Mouse (Mus musculus) neural tube, embryonic 15.5 days (tissue): ENCODE results near the gene Gtf2a1. TPM values are rescaled to one million over a fixed set of nuclear protein-coding genes. Genes with fewer than 3 reads are reported as not detected.
"Not testable (repeated sequence)": the region's sequence is repeated elsewhere in the genome, so short reads cannot be mapped to it uniquely, and the experiment has no call there.

ENCODE experiments used
- ATAC-seq: fragments of 200-750 bp; cut with Nextera tagmentation; 2 replicates; pipeline ENCODE4 v1.8.0; 2017; ENCODE audit warnings: mild to moderate bottlenecking, moderate TSS enrichment, moderate library complexity; ENCODE audit not compliant: low FRiP score
- H3K27ac ChIP-seq: fragments of 300-500 bp; sonication (generic); replicated peaks from 2 replicates; pipeline ENCODE4 v1.5.1; 2015; ENCODE audit warnings: mild to moderate bottlenecking, inconsistent platforms
- H3K27me3 ChIP-seq: fragments of 300-500 bp; sonication (generic); replicated peaks from 2 replicates; pipeline ENCODE4 v1.6.1; 2015; ENCODE audit warnings: inconsistent platforms
- H3K36me3 ChIP-seq: fragments of 300-500 bp; sonication (generic); 2 replicates; pipeline ENCODE4 v1.6.1; 2015; ENCODE audit warnings: inconsistent platforms
- H3K4me1 ChIP-seq: fragments of 300-500 bp; sonication (generic); 2 replicates; pipeline ENCODE4 v1.6.1; 2015; ENCODE audit warnings: inconsistent platforms
- H3K4me2 ChIP-seq: fragments of 300-500 bp; sonication (generic); 2 replicates; pipeline ENCODE4 v1.6.1; 2015; ENCODE audit warnings: inconsistent platforms, mild to moderate bottlenecking, moderate library complexity
- H3K4me3 ChIP-seq: fragments of 300-500 bp; sonication (generic); replicated peaks from 2 replicates; pipeline ENCODE4 v1.5.1; 2015; ENCODE audit warnings: mild to moderate bottlenecking, inconsistent platforms
- H3K9ac ChIP-seq: fragments of 300-500 bp; sonication (generic); replicated peaks from 2 replicates; pipeline ENCODE4 v1.6.1; 2015; ENCODE audit warnings: mild to moderate bottlenecking, inconsistent platforms
- H3K9me3 ChIP-seq: fragments of 300-500 bp; sonication (generic); replicated peaks from 2 replicates; pipeline ENCODE4 v1.6.1; 2016; ENCODE audit warnings: inconsistent platforms
- WGBS: fragments of 180-500 bp; shearing (Covaris S2); methylation state at CpG from one replicate; pipeline ENCODE4 v1.1.7; 2015; ENCODE audit warnings: mixed read lengths; 5-methylcytosine and 5-hydroxymethylcytosine counted together
- polyA plus RNA-seq: library from polyadenylated mRNA; unstranded; fragments of >200 nt; fragmentation: Nextera tagmentation; extraction: Ambion mirVana; gene quantifications from 2 replicates; pipeline ENCODE4 v1.2.1, GENCODE M21; 2015

The Gtf2a1 gene
- polyA plus RNA-seq, 1 experiment from 2014 or later: 54.9 TPM

DNA sequence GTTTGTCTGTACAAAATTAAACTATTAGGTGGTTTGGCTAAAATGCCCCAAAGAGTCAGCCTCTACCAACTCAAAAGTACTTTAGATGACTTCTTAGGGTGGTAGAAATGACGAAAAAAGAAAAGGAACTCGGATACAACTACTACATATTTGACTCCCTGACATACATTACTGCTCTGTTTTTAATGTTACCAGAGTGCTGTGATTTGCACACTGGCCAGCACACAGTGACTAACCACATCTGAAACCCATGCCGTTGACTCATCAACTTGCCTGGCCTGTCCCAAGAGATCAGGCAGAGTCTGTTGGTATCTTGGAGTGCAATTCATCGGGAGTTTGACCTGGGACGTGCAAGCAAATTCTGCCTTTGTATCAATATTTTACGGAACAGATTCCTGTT is 429 bp upstream of the Gtf2a1 start:
- Histone ChIP-seq H3K4me3 (peak overlapping the region; percentile 82), H3K27me3 (no peaks in the 10 kb centered on the region), H3K9me3 (no peaks in the 10 kb centered on the region), H3K4me1 (peaks cover 17% of the 10 kb centered on the region), H3K9ac (peak overlapping the region; percentile 84), H3K27ac (peak overlapping the region; percentile 100), H3K36me3 (0 out of 2 replicates have a peak, but pooled peaks cover 2% of the 10 kb centered on the region), H3K4me2 (peak overlapping the region; percentile 72)
- no peak for ATAC-seq
- WGBS: 27% methylated on average over 6 of the region's 6 CpGs

DNA sequence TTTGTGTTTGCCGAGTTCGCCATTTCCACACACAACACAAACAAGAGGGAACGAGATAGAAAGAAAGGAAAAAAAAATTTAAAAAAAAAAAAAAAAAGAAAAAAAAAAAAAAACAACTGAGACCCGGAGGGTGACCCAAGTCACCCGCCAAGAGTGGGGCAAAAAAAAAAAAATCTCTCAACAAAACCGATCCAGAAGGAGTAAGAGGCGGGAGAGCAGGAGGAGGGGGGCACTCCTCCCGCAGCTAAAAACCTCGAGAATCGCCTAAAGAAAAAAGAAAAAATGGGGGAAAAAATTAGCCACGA is 793 bp downstream of the Gtf2a1 start:
- no peaks in the 10 kb centered on the region for H3K27me3 ChIP-seq
- ATAC-seq: no peak
- 0% methylated on average over 10 of the region's 11 CpGs for WGBS
- H3K27ac ChIP-seq: peak overlapping the region; percentile 100
- peak overlapping the region; percentile 60 for H3K4me2 ChIP-seq
- H3K4me1 ChIP-seq: peaks cover 24% of the 10 kb centered on the region
- peak overlapping the region; percentile 100 for H3K9ac ChIP-seq
- peaks cover 8% of the 10 kb centered on the region for H3K36me3 ChIP-seq
- H3K4me3 ChIP-seq: peak overlapping the region; percentile 82
- H3K9me3 ChIP-seq: no peaks in the 10 kb centered on the region

GRCm38 (mm10) chr12:91588670-91589541 is 1.4 kb downstream of the Gtf2a1 start:
- H3K9ac ChIP-seq: peak overlapping the region; percentile 100
- peaks cover 8% of the 10 kb centered on the region for H3K36me3 ChIP-seq
- peak overlapping the region; percentile 60 for H3K4me2 ChIP-seq
- no peaks in the 10 kb centered on the region for H3K9me3 ChIP-seq
- H3K4me3 ChIP-seq: peak overlapping the region; percentile 82
- H3K27ac ChIP-seq: peak overlapping the region; percentile 100
- peak; percentile 14; the same call in 1 of the 2 replicates for ATAC-seq
- no peaks in the 10 kb centered on the region for H3K27me3 ChIP-seq
- WGBS: under 1% methylated on average over 64 of the region's 83 CpGs
- peaks cover 30% of the 10 kb centered on the region for H3K4me1 ChIP-seq

- ATAC-seq: peak; percentile 90
- Histone ChIP-seq H3K9ac (peak overlapping the region; percentile 100), H3K4me3 (peak overlapping the region; percentile 82), H3K4me2 (peak overlapping the region; percentile 60), H3K9me3 (no peaks in the 10 kb centered on the region), H3K27me3 (no peaks in the 10 kb centered on the region), H3K36me3 (peaks cover 8% of the 10 kb centered on the region), H3K4me1 (peaks cover 34% of the 10 kb centered on the region), H3K27ac (peak overlapping the region; percentile 100)
- under 1% methylated on average over 32 of the region's 32 CpGs for WGBS
Observed at GRCm38 (mm10) chr12:91588176-91588669, 2.1 kb downstream of the Gtf2a1 start.

GRCm38 (mm10) chr12:91587491-91588033 is 2.7 kb downstream of the Gtf2a1 start:
- Histone ChIP-seq H3K27me3 (no peaks in the 10 kb centered on the region), H3K9ac (peak overlapping the region; percentile 100), H3K36me3 (peaks cover 9% of the 10 kb centered on the region), H3K4me2 (peak overlapping the region; percentile 60), H3K4me3 (peak overlapping the region; percentile 82), H3K4me1 (peaks cover 39% of the 10 kb centered on the region), H3K9me3 (no peaks in the 10 kb centered on the region), H3K27ac (peak overlapping the region; percentile 100)
- no peak for ATAC-seq
- 4% methylated on average over 5 of the region's 5 CpGs for WGBS

DNA sequence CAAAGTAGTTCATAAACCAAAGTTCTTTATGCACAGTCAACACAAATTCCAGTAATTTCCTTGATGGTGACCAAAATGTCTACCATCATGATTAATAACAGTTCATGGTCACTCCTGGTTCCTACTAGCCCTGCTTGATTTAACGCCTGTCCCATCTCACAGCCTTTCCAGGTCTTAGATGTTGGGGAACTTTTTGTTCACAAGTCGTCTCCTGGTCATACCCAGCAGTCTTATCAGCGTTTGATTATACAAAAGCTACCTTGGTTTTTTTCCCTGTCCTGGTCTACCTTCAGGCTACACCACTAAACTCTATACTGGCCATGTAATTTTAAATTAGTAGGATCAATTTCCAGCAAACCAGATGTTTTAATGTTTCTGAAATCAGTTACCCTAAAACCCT is 3.2 kb downstream of the Gtf2a1 start:
- no peak for ATAC-seq
- Histone ChIP-seq H3K27me3 (no peaks in the 10 kb centered on the region), H3K36me3 (peaks cover 10% of the 10 kb centered on the region), H3K4me1 (peaks cover 42% of the 10 kb centered on the region), H3K9me3 (no peaks in the 10 kb centered on the region), H3K4me2 (peak overlapping the region; percentile 60), H3K4me3 (peak overlapping the region; percentile 82), H3K9ac (peak overlapping the region; percentile 100), H3K27ac (peak overlapping the region; percentile 100)
- 36% methylated on average over 3 of the region's 3 CpGs for WGBS

- whole genome bisulfite sequencing: 92% methylated on average over 4 of the region's 4 CpGs
- H3K9ac ChIP-seq, H3K9me3 ChIP-seq, H3K27me3 ChIP-seq, H3K4me3 ChIP-seq, ATAC-seq, H3K27ac ChIP-seq, H3K4me2 ChIP-seq: not testable (repeated sequence)
- Histone ChIP-seq H3K36me3 (peaks cover 13% of the 10 kb centered on the region), H3K4me1 (peaks cover 35% of the 10 kb centered on the region)
Observed at GRCm38 (mm10) chr12:91585815-91586214, 4.5 kb downstream of the Gtf2a1 start.

- Histone ChIP-seq H3K9ac (no peak overlapping the region), H3K4me3 (no peak overlapping the region), H3K27ac (no peak overlapping the region), H3K36me3 (peaks cover 13% of the 10 kb centered on the region), H3K9me3 (no peaks in the 10 kb centered on the region), H3K4me2 (no peak overlapping the region), H3K4me1 (peaks cover 34% of the 10 kb centered on the region), H3K27me3 (no peaks in the 10 kb centered on the region)
- 95% methylated on average over 3 of the region's 3 CpGs for WGBS
- no peak for ATAC-seq
Observed at GRCm38 (mm10) chr12:91585206-91585605, 5.1 kb downstream of the Gtf2a1 start.

DNA sequence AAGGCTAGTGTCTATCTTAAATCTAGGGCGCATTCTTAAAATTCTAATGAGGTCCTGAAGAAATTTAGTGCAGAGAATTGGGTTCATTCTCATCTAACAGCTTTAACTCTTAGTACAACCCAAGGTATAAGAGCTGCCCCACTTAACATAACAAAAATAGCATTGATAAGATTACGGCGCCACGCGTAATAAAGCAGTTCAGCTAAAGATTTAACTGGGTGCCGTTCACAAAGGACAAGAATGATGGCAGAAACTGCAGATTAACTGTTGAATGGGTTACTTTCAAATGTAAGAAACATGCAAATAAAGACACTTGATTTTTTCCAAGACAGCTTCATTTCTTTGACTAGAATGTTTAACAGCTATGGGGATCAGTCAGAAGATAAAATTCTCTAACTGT is 6.9 kb downstream of the Gtf2a1 start:
- H3K27me3 ChIP-seq: no peaks in the 10 kb centered on the region
- 27% methylated on average over 6 of the region's 6 CpGs for WGBS
- H3K36me3 ChIP-seq: peaks cover 19% of the 10 kb centered on the region
- ATAC-seq: no peak
- H3K9me3 ChIP-seq: no peaks in the 10 kb centered on the region
- H3K4me1 ChIP-seq: peaks cover 34% of the 10 kb centered on the region
- peak overlapping the region; percentile 26 for H3K4me2 ChIP-seq
- no peak overlapping the region for H3K4me3 ChIP-seq
- H3K27ac ChIP-seq: no peak overlapping the region
- H3K9ac ChIP-seq: no peak overlapping the region

DNA sequence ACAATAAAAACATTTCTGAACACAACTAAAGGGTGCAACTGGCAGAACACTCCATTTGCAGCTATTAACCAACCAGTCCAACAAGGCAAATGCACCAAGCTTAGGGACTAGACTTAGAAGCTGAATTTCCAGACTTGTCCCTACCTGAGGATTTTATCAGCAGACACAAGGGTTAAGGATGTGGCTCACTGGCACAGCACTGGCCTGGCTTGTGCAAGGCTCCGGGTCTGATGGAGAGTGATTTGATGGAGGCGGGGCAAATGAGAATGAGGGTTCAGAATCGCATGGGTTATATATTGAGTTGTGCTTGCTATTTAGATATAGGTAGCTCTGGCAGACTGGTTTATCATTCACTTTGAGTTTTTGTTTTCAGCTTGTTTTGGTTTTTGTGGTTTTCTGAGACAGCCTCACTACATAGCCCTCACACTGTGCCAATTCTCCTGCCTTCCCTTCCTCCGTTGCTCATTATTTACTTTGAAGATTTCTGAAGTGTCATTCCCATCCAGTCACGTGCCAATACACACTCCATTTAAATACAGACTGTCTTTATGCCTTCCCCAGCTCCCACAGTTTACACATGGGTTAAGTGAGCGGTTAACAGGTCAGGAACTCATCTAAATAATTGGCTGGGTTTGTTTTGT is 7.8 kb downstream of the Gtf2a1 start:
- Histone ChIP-seq H3K9me3 (no peaks in the 10 kb centered on the region), H3K27ac (no peak overlapping the region), H3K36me3 (peaks cover 24% of the 10 kb centered on the region), H3K4me1 (peaks cover 33% of the 10 kb centered on the region), H3K4me3 (no peak overlapping the region), H3K9ac (no peak overlapping the region), H3K27me3 (no peaks in the 10 kb centered on the region), H3K4me2 (0 out of 2 replicates have a peak overlapping the region, but pooled peaks have one; percentile 26)
- 39% methylated on average over 6 of the region's 6 CpGs for WGBS
- no peak for ATAC-seq

- Histone ChIP-seq H3K4me3 (no peak overlapping the region), H3K4me1 (peaks cover 26% of the 10 kb centered on the region), H3K36me3 (peaks cover 27% of the 10 kb centered on the region), H3K27ac (no peak overlapping the region), H3K9me3 (no peaks in the 10 kb centered on the region), H3K27me3 (no peaks in the 10 kb centered on the region), H3K4me2 (no peak overlapping the region), H3K9ac (no peak overlapping the region)
- WGBS: 94% methylated on average over 6 of the region's 6 CpGs
- ATAC-seq: no peak
Observed at GRCm38 (mm10) chr12:91581204-91582070, 8.8 kb downstream of the Gtf2a1 start.
